Mouse (Mus musculus) C2C12 (cell line): ENCODE data around the gene Pigu. TPM values are rescaled to one million over a fixed set of nuclear protein-coding genes. Genes with fewer than 3 reads are reported as not detected.
A peak's percentile ranks its signal among the peaks of the same experiment; 100 is the strongest.

Source experiments
- H3K27me3 ChIP-seq: one replicate; pipeline ENCODE4 v1.6.1; 2011; ENCODE audit not compliant: control insufficient read depth, insufficient read depth, insufficient read length
- H3K36me3 ChIP-seq: one replicate; pipeline ENCODE4 v1.6.1; 2011; ENCODE audit not compliant: control insufficient read depth, insufficient read depth
- H3K4me3 ChIP-seq: one replicate; pipeline ENCODE4 v1.5.1; 2011; ENCODE audit warnings: mild to moderate bottlenecking, control low read depth; ENCODE audit not compliant: poor library complexity, insufficient read depth, severe bottlenecking
- H3K79me2 ChIP-seq: one replicate; pipeline ENCODE4 v1.6.1; 2011; ENCODE audit not compliant: control insufficient read depth, insufficient read depth
- H3K79me3 ChIP-seq: one replicate; pipeline ENCODE4 v1.6.1; 2011; ENCODE audit warnings: low read depth, control low read depth
- H3ac ChIP-seq: one replicate; pipeline ENCODE3; 2011; ENCODE audit warnings: low read depth; ENCODE audit not compliant: control insufficient read depth, insufficient read length
- CEBPB ChIP-seq: IDR thresholded peaks from one replicate; pipeline ENCODE4 v1.6.1; 2011; ENCODE audit warnings: low read depth, mild to moderate bottlenecking, control low read depth, moderate library complexity
- CTCF ChIP-seq: IDR thresholded peaks from one replicate; pipeline ENCODE4 v1.5.1; 2011; ENCODE audit not compliant: control insufficient read depth, insufficient read depth, insufficient read length
- FOSL1 ChIP-seq: IDR thresholded peaks from one replicate; pipeline ENCODE4 v1.8.0; 2011; ENCODE audit warnings: mild to moderate bottlenecking, low read length; ENCODE audit not compliant: poor library complexity, insufficient read depth, severe bottlenecking
- MAX ChIP-seq: IDR thresholded peaks from one replicate; pipeline ENCODE4 v1.6.1; 2011; ENCODE audit warnings: mild to moderate bottlenecking, control low read depth
- MYOD1 ChIP-seq: IDR thresholded peaks from one replicate; pipeline ENCODE4 v1.6.1; 2011; ENCODE audit warnings: low read depth; ENCODE audit not compliant: control insufficient read depth, insufficient read length
- MYOG ChIP-seq: IDR thresholded peaks from one replicate; pipeline ENCODE4 v1.6.1; 2011; ENCODE audit not compliant: control insufficient read depth, insufficient read length; ENCODE audit errors: extremely low read depth
- USF1 ChIP-seq: IDR thresholded peaks from one replicate; pipeline ENCODE4 v1.6.1; 2011; ENCODE audit warnings: low read depth, mild to moderate bottlenecking, control low read depth, moderate library complexity
- long read RNA-seq, 2 experiments: library from polyadenylated mRNA; unstranded; transcript quantifications; one replicate each; pipeline ENCODE4 v2.0.0; 2019 to 2020
- polyA plus RNA-seq: library from polyadenylated mRNA; unstranded; fragments of >200 nt; fragmentation: generic; extraction: Trizol; gene quantifications from one replicate; pipeline ENCODE4 v1.2.1, GENCODE M21; 2012; ENCODE audit warnings: missing spikeins

Gene Pigu
- polyA plus RNA-seq, result 30.7 TPM
- long read RNA-seq, experiment 1, transcript Pigu-201 (12 exons, 1,636 nt), result major isoform, 35 of 43 reads
- long read RNA-seq, experiment 1, partial matches to known transcripts, result 2 of 43 reads
- long read RNA-seq, experiment 1, other reads (novel, unspliced or antisense), result 6 of 43 reads
- long read RNA-seq, experiment 2, transcript Pigu-201 (12 exons, 1,636 nt), result major isoform, 40 of 49 reads
- long read RNA-seq, experiment 2, partial matches to known transcripts, result 1 of 49 reads
- long read RNA-seq, experiment 2, other reads (novel, unspliced or antisense), result 8 of 49 reads

GRCm38 (mm10) chr2:155356971-155357591 is at the start of gene Pigu:
Pigu (minus strand) TSS chr2:155357430.
- no peaks in the 10 kb centered on the region for H3K36me3 ChIP-seq
- peak within 1 kb of the TSS; percentile 85 for H3ac ChIP-seq
- H3K4me3 ChIP-seq, result peak within 1 kb of the TSS; percentile 92
- peaks cover 10% of the 10 kb centered on the region for H3K79me3 ChIP-seq
- no peaks in the 10 kb centered on the region for H3K27me3 ChIP-seq
- H3K79me2 ChIP-seq, result peaks cover 32% of the 10 kb centered on the region
- TF ChIP-seq CTCF (no peak), MAX (no peak), USF1 (no peak), MYOG (no peak), MYOD1 (no peak), CEBPB (no peak), FOSL1 (no peak)

DNA sequence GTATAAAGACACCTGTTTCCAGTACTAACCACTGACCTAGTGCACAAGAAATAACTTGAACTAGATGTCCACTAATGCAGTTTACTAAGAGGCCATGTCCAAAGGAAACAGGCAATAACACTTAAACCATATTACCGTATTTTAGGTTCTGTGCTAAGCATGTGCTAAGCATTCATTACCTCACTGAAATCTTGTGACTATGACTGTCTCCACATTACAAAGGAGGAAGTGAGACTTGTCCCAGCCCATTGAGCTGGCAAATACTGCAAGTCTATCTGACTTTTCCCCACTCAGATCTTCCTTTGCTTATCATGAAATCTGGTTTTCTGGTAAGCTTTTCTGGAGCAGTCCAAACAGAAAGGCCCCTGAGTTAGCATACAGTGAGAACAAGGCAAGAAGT is 47.4 kb upstream of the Pigu start:
- no peaks in the 10 kb centered on the region for H3K27me3 ChIP-seq
- H3K79me2 ChIP-seq, result no peaks in the 10 kb centered on the region
- no peaks in the 10 kb centered on the region for H3K79me3 ChIP-seq
- H3K36me3 ChIP-seq, result peaks cover 55% of the 10 kb centered on the region
- no peak overlapping the region for H3ac ChIP-seq
- H3K4me3 ChIP-seq, result no peak overlapping the region
- no peak for TF ChIP-seq USF1
- no peak for TF ChIP-seq CTCF
- TF ChIP-seq FOSL1, result no peak
- TF ChIP-seq CEBPB, result no peak
- TF ChIP-seq MYOD1, result no peak
- no peak for TF ChIP-seq MYOG
- no peak for TF ChIP-seq MAX

GRCm38 (mm10) chr2:155401926-155402325 is 44.7 kb upstream of the Pigu start:
- no peaks in the 10 kb centered on the region for H3K79me3 ChIP-seq
- no peaks in the 10 kb centered on the region for H3K27me3 ChIP-seq
- no peak overlapping the region for H3ac ChIP-seq
- H3K4me3 ChIP-seq, result no peak overlapping the region
- peaks cover 50% of the 10 kb centered on the region for H3K36me3 ChIP-seq
- TF ChIP-seq CTCF (no peak), FOSL1 (no peak), MYOD1 (no peak), MAX (no peak), CEBPB (no peak), MYOG (no peak), USF1 (no peak)
- H3K79me2 ChIP-seq, result no peaks in the 10 kb centered on the region

DNA sequence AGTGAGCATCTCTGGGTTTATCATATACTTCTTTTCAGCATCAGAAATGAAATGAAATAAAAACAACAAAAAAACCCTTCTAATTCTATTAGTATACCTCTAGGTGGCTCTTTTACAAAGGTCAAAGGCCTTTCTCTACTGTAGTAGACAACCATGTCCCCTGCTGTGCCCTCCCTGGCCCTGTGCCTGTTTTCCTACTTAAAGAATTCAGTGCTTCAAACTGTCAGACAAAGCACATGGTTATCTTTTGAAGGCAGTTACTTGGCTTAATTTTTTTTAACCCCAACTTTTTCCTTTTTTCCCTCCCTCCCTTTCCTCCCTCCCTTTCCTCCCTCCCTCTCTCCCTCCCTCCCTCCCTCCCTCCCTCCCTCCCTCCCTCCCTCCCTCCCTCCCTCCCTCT is 43.0 kb upstream of the Pigu start:
- Histone ChIP-seq H3K36me3 (peaks cover 47% of the 10 kb centered on the region), H3K79me3 (no peaks in the 10 kb centered on the region), H3K27me3 (no peaks in the 10 kb centered on the region), H3K4me3 (no peak overlapping the region), H3ac (no peak overlapping the region), H3K79me2 (no peaks in the 10 kb centered on the region)
- no peak for TF ChIP-seq MYOG
- no peak for TF ChIP-seq MAX
- no peak for TF ChIP-seq CEBPB
- TF ChIP-seq FOSL1, result no peak
- TF ChIP-seq MYOD1, result no peak
- TF ChIP-seq USF1, result no peak
- no peak for TF ChIP-seq CTCF

- peaks cover 60% of the 10 kb centered on the region for H3K36me3 ChIP-seq
- no peak overlapping the region for H3K4me3 ChIP-seq
- H3K79me2 ChIP-seq, result no peaks in the 10 kb centered on the region
- no peak overlapping the region for H3ac ChIP-seq
- no peaks in the 10 kb centered on the region for H3K27me3 ChIP-seq
- no peaks in the 10 kb centered on the region for H3K79me3 ChIP-seq
- TF ChIP-seq MYOG (no peak), USF1 (no peak), CTCF (no peak), MYOD1 (no peak), CEBPB (no peak), MAX (no peak), FOSL1 (no peak)
Measured at GRCm38 (mm10) chr2:155394586-155394985, 37.4 kb upstream of the Pigu start.
